Mouse (Mus musculus) thymus, adult 2 months (tissue): Measurements from ENCODE around the gene Qrich1.

Experiments
- CTCF ChIP-seq: fragments of 200-500 bp; IDR thresholded peaks from 2 replicates; pipeline ENCODE4 v1.5.1; 2012; ENCODE audit warnings: mild to moderate bottlenecking, control low read depth, low read length, moderate library complexity, borderline replicate concordance; ENCODE audit not compliant: control insufficient read depth, poor library complexity, insufficient read depth; ENCODE audit errors: extremely low read depth
- POLR2A ChIP-seq: fragments of 200-500 bp; IDR thresholded peaks from 2 replicates; pipeline ENCODE4 v1.6.1; 2012; ENCODE audit warnings: mild to moderate bottlenecking, low read length, control low read depth, moderate library complexity; ENCODE audit not compliant: control insufficient read depth, poor library complexity, insufficient read depth; ENCODE audit errors: extremely low read depth

GRCm38 (mm10) chr9:108474528-108474927 lies 42.1 kb upstream of the Qrich1 start:
- TF ChIP-seq CTCF (no peak), POLR2A (no peak)
